In the genomic region with DNA sequence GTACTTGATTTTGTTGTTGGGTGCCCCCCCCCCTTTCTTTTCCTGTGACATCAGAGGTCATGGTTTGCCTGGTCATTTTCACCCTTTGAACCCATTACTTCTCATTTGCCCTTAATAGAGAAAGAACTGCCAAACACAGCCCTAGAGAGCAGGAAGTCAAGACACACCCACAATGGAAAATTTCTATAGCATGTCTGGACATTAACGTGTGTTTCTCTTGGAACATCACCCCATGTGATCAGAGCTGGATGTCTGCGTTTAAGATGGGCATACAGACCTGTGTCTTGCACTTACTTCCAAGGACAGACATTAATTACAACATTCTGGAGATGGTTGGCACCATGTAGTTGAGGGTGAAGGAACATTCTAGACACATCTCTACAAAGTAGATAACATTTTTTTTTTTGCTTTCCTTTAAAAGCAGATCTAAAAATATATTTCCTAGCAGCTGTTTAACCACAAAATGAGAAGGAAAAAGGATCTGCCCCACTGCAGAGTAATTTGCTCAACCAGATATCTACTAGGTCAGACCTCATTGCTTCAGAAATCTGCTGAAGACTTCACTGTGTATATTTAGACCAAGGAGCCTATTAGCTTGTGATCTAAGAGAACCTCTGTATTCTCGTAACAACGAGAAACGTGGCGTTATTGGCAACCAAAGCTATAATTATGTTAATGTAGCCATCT, we compare ENCODE assay signal across 24 mouse cellular contexts.
A peak's percentile ranks its signal among the peaks of the same experiment; 100 is the strongest.
DNase-seq lines count a peak whose midpoint lies in the region; ATAC-seq lines count a peak whose summit lies in the region.
"Had no signal": no experiment of that assay in that cellular context is flagged by ENCODE, and none has a peak within 500 bp of the region (broad histone marks: within the 10 kb centered on the region; RNA-seq: fewer than 3 reads in every experiment).

No protein-coding gene starts in this region.

- no peak overlapping the region for H3K27ac ChIP-seq in heart, embryonic 12.5 days (ENCODE audit: poor library complexity, severe bottlenecking)
- H3K27ac ChIP-seq: forebrain, embryonic 10.5 days; hindbrain, embryonic 12.5 days; limb, embryonic 13.5 days; liver, embryonic 15.5 days; macrophage; midbrain, embryonic 12.5 days had no signal

- H3K4me3 ChIP-seq in heart, embryonic 12.5 days: no peak overlapping the region
- H3K4me3 ChIP-seq in megakaryocyte, embryonic 14.5 days (replicated peaks): peak overlapping the region; percentile 18
- H3K4me3 ChIP-seq: forebrain, embryonic 10.5 days; hindbrain, embryonic 12.5 days; limb, embryonic 13.5 days; liver, embryonic 15.5 days; midbrain, embryonic 12.5 days had no signal

- H3K4me2 ChIP-seq in heart, embryonic 12.5 days: no peak overlapping the region
- H3K4me2 ChIP-seq: heart, embryonic 11.5 days; hindbrain, embryonic 12.5 days; limb, embryonic 13.5 days; liver, embryonic 15.5 days; midbrain, embryonic 12.5 days had no signal

- H3K27me3 ChIP-seq in heart, embryonic 12.5 days (replicated peaks): no peaks in the 10 kb centered on the region
- peaks cover 2% of the 10 kb centered on the region for H3K27me3 ChIP-seq in megakaryocyte, embryonic 14.5 days (replicated peaks)
- H3K27me3 ChIP-seq: hindbrain, embryonic 12.5 days; limb, embryonic 13.5 days; liver, embryonic 15.5 days; midbrain, embryonic 12.5 days had no signal

- 72% methylated on average over 6 of the region's 6 CpGs for WGBS in heart, embryonic 12.5 days

- H3K9me3 ChIP-seq in heart, embryonic 12.5 days (replicated peaks): no peaks in the 10 kb centered on the region
- H3K9me3 ChIP-seq in megakaryocyte, embryonic 14.5 days: no peaks in the 10 kb centered on the region
- H3K9me3 ChIP-seq: forebrain, embryonic 10.5 days; hindbrain, embryonic 12.5 days; limb, embryonic 13.5 days; liver, embryonic 15.5 days; midbrain, embryonic 12.5 days had no signal

- H3K36me3 ChIP-seq in heart, embryonic 12.5 days: no peaks in the 10 kb centered on the region
- H3K36me3 ChIP-seq in megakaryocyte, embryonic 14.5 days (replicated peaks; ENCODE audit: low read length): no peaks in the 10 kb centered on the region
- H3K36me3 ChIP-seq: forebrain, embryonic 10.5 days; hindbrain, embryonic 12.5 days; limb, embryonic 13.5 days; liver, embryonic 15.5 days; midbrain, embryonic 12.5 days had no signal

- no peak overlapping the region for H3K9ac ChIP-seq in heart, embryonic 12.5 days
- H3K9ac ChIP-seq: hindbrain, embryonic 12.5 days; limb, embryonic 13.5 days; liver, embryonic 15.5 days; midbrain, embryonic 12.5 days had no signal

- peak; percentile 55; the same call in 1 of the 2 replicates for ATAC-seq in heart, embryonic 12.5 days (ENCODE audit: insufficient number of reproducible peaks, low FRiP score)
- ATAC-seq in megakaryocyte, adult 5-6 weeks (ENCODE audit: poor library complexity, severe bottlenecking): no peak
- peak; percentile 25; the same call in 1 of the 2 replicates for ATAC-seq in granulocyte monocyte progenitor cell, adult 5-6 weeks (replicated peaks; ENCODE audit: poor library complexity, severe bottlenecking)
- ATAC-seq: forebrain, embryonic 16.5 days; inflammation-experienced regulatory T-cells, adult 6 months had no signal

- H3K4me1 ChIP-seq in heart, embryonic 12.5 days (replicated peaks): peaks cover 17% of the 10 kb centered on the region
- H3K4me1 ChIP-seq in megakaryocyte, embryonic 14.5 days: peaks cover 39% of the 10 kb centered on the region
- H3K4me1 ChIP-seq: hindbrain, embryonic 12.5 days; liver, embryonic 15.5 days had no signal

- no peak for DNase-seq in heart, postnatal 4 days
- no peak for DNase-seq in cerebellum, adult 9-10 months
- no peak for DNase-seq in right cerebral cortex, postnatal 36 days (ENCODE audit: low spot score in 2 of 2)
- no peak for DNase-seq in heart, adult 18-20 months
- DNase-seq: adrenal gland, postnatal 10 days; cerebellum, adult 8-10 months; heart, postnatal 10 days; kidney, postnatal 4 days; retina, postnatal 1 day; right cerebral cortex, postnatal 25 days; thymus, postnatal 14 days had no signal
